Mouse (Mus musculus) G1E (cell line): Measurements from ENCODE around the gene Dclre1a. TPM values are rescaled to one million over a fixed set of nuclear protein-coding genes. Genes with fewer than 3 reads are reported as not detected.
"Not testable (repeated sequence)": the region's sequence is repeated elsewhere in the genome, so short reads cannot be mapped to it uniquely, and the experiment has no call there.

Experiments used
- ATAC-seq: 2 replicates; pipeline ENCODE4 v1.8.0; 2016; ENCODE audit warnings: mild to moderate bottlenecking; ENCODE audit not compliant: insufficient number of reproducible peaks, poor library complexity, low FRiP score, severe bottlenecking; ENCODE audit errors: extremely low read depth
- DNase-seq: peaks from one replicate; pipeline ENCODE4 v3.0.0; 2012; ENCODE audit warnings: low spot score
- H3K27me3 ChIP-seq: 2 replicates; pipeline ENCODE4 v1.6.1; 2012; ENCODE audit warnings: mild to moderate bottlenecking, low read length, inconsistent platforms; ENCODE audit not compliant: insufficient read depth
- H3K36me3 ChIP-seq: replicated peaks from 2 replicates; pipeline ENCODE3; 2012; ENCODE audit warnings: mild to moderate bottlenecking, inconsistent platforms
- H3K4me1 ChIP-seq: 2 replicates; pipeline ENCODE4 v1.6.1; 2012; ENCODE audit warnings: low read depth, low read length, inconsistent platforms, mixed read lengths; ENCODE audit not compliant: insufficient read depth
- H3K4me3 ChIP-seq: 2 replicates; pipeline ENCODE4 v1.5.1; 2012; ENCODE audit warnings: low read depth, mild to moderate bottlenecking, inconsistent platforms, low read length, moderate library complexity, mixed read lengths
- H3K9me3 ChIP-seq: replicated peaks from 2 replicates; pipeline ENCODE4 v1.6.1; 2012; ENCODE audit warnings: inconsistent platforms
- CTCF ChIP-seq: IDR thresholded peaks from 2 replicates; pipeline ENCODE4 v1.5.1; 2012; ENCODE audit warnings: low read depth, low read length, inconsistent platforms, mixed read lengths
- GATA1 ChIP-seq: IDR thresholded peaks from 2 replicates; pipeline ENCODE4 v1.6.1; 2012; ENCODE audit warnings: borderline replicate concordance, low read length, inconsistent platforms, mixed read lengths
- GATA2 ChIP-seq: IDR thresholded peaks from 2 replicates; pipeline ENCODE4 v1.6.1; 2012; ENCODE audit warnings: low read depth, low read length, inconsistent platforms, borderline replicate concordance
- POLR2AphosphoS5 ChIP-seq: IDR thresholded peaks from 2 replicates; pipeline ENCODE4 v1.6.1; 2012; ENCODE audit warnings: low read depth, low read length, inconsistent platforms; ENCODE audit not compliant: insufficient replicate concordance
- TAL1 ChIP-seq: conservative IDR thresholded peaks from 2 replicates; pipeline ENCODE4 v1.6.1; 2012; ENCODE audit warnings: low read depth, low read length, inconsistent platforms, mixed read lengths
- polyA plus RNA-seq: library from polyadenylated mRNA; stranded (reverse); fragments of >175 nt; gene quantifications from 2 replicates; pipeline ENCODE4 v1.2.3, GENCODE M21; 2012
- total RNA-seq, 2 experiments: library from RNA; stranded (forward) in 1 of 2; stranded (reverse) in 1 of 2; fragments of 200-1000 nt in 1 of 2; fragments of >200 nt in 1 of 2; fragmentation: Nextera tagmentation in 1 of 2; gene quantifications; 2 replicates each; pipeline ENCODE4 v1.2.3; 2014 to 2017

Dclre1a gene
- total and polyA plus RNA-seq, 3 experiments = 4.2 to 76.8 (median 32.4) TPM

- H3K36me3 ChIP-seq = peaks cover 52% of the 10 kb centered on the region
Observed at GRCm38 (mm10) chr19:56531251-56531650, 16.8 kb downstream of the Dclre1a start.

GRCm38 (mm10) chr19:56530529-56530928, 17.5 kb downstream of the Dclre1a start:
- not testable (repeated sequence) for H3K27me3 ChIP-seq, ATAC-seq, DNase-seq, H3K4me3 ChIP-seq, H3K4me1 ChIP-seq, H3K9me3 ChIP-seq
- peaks cover 45% of the 10 kb centered on the region for H3K36me3 ChIP-seq

More at GRCm38 (mm10) chr19:56531251-56531650, 16.8 kb downstream of the Dclre1a start:
- ATAC-seq = no peak
- no peaks in the 10 kb centered on the region for H3K9me3 ChIP-seq
- H3K4me1 ChIP-seq = peaks cover 3% of the 10 kb centered on the region; the same call in 1 of the 2 replicates
- TF ChIP-seq POLR2AphosphoS5 (no peak), GATA2 (no peak), TAL1 (no peak), CTCF (no peak), GATA1 (no peak)
- H3K27me3 ChIP-seq = no peaks in the 10 kb centered on the region
- no peak overlapping the region for H3K4me3 ChIP-seq
- DNase-seq = no peak

GRCm38 (mm10) chr19:56519408-56519807, 28.6 kb downstream of the Dclre1a start:
- H3K9me3 ChIP-seq, H3K4me1 ChIP-seq, ATAC-seq, DNase-seq, H3K4me3 ChIP-seq, H3K27me3 ChIP-seq, H3K36me3 ChIP-seq: not testable (repeated sequence)

- ATAC-seq, H3K9me3 ChIP-seq, DNase-seq, H3K36me3 ChIP-seq, H3K4me1 ChIP-seq, H3K4me3 ChIP-seq, H3K27me3 ChIP-seq: not testable (repeated sequence)
Observed at GRCm38 (mm10) chr19:56513527-56513926, 34.5 kb downstream of the Dclre1a start.

- not testable (repeated sequence) for H3K27me3 ChIP-seq, H3K9me3 ChIP-seq, H3K4me3 ChIP-seq, H3K4me1 ChIP-seq, DNase-seq, H3K36me3 ChIP-seq
- 0 out of 2 replicates have a peak, but pooled peaks have one; percentile 9 for ATAC-seq
Observed at GRCm38 (mm10) chr19:56511207-56511606, 36.8 kb downstream of the Dclre1a start.

- H3K36me3 ChIP-seq, H3K4me3 ChIP-seq, H3K9me3 ChIP-seq, H3K27me3 ChIP-seq, H3K4me1 ChIP-seq, DNase-seq: not testable (repeated sequence)
- peak; percentile 81 for ATAC-seq
Observed at GRCm38 (mm10) chr19:56503525-56503924, 44.5 kb downstream of the Dclre1a start.

GRCm38 (mm10) chr19:56503069-56503468, 45.0 kb downstream of the Dclre1a start:
- not testable (repeated sequence) for H3K4me1 ChIP-seq, H3K27me3 ChIP-seq, H3K9me3 ChIP-seq, H3K4me3 ChIP-seq, H3K36me3 ChIP-seq, DNase-seq
- ATAC-seq = peak; percentile 50; the same call in 1 of the 2 replicates

- H3K36me3 ChIP-seq, DNase-seq, ATAC-seq, H3K4me1 ChIP-seq, H3K4me3 ChIP-seq, H3K9me3 ChIP-seq: not testable (repeated sequence)
- peaks cover 12% of the 10 kb centered on the region; the same call in 1 of the 2 replicates for H3K27me3 ChIP-seq
Observed at GRCm38 (mm10) chr19:56494157-56494556, 53.9 kb downstream of the Dclre1a start.
